Mouse (Mus musculus) lung, adult 2 months (tissue): ENCODE measurements around the gene Chsy1. TPM values are rescaled to one million over a fixed set of nuclear protein-coding genes. Genes with fewer than 3 reads are reported as not detected.

ENCODE experiments used
- DNase-seq: peaks from one replicate; pipeline ENCODE4 v3.0.0; 2022
- H3K4me1 ChIP-seq: fragments of 200-500 bp; 2 replicates; pipeline ENCODE4 v1.6.1; 2011; ENCODE audit warnings: low read length; ENCODE audit not compliant: control insufficient read depth, insufficient read depth
- H3K4me3 ChIP-seq: fragments of 200-500 bp; replicated peaks from 2 replicates; pipeline ENCODE3; 2011; ENCODE audit warnings: low read depth, mild to moderate bottlenecking, control low read depth, low read length; ENCODE audit errors: extremely low read depth
- CTCF ChIP-seq: fragments of 200-500 bp; IDR thresholded peaks from 2 replicates; pipeline ENCODE4 v1.5.1; 2011; ENCODE audit warnings: mild to moderate bottlenecking, low read length, control low read depth; ENCODE audit not compliant: insufficient read depth
- POLR2A ChIP-seq: fragments of 200-500 bp; IDR thresholded peaks from 2 replicates; pipeline ENCODE4 v1.6.1; 2011; ENCODE audit warnings: low read depth, mild to moderate bottlenecking, control low read depth, low read length, borderline replicate concordance; ENCODE audit errors: extremely low read depth
- WGBS: fragments of 180-500 bp; shearing (Covaris S2); methylation state at CpG from one replicate; pipeline ENCODE4 v1.1.7; 2018; 5-methylcytosine and 5-hydroxymethylcytosine counted together
- polyA plus RNA-seq: library from polyadenylated mRNA; depleted of rRNA; stranded (reverse); fragments of >200 nt; gene quantifications from 2 replicates; pipeline ENCODE4 v1.2.3, GENCODE M21; 2012; rRNA removed

The Chsy1 gene
- polyA plus RNA-seq, 1 experiment = 18.1 TPM

DNA sequence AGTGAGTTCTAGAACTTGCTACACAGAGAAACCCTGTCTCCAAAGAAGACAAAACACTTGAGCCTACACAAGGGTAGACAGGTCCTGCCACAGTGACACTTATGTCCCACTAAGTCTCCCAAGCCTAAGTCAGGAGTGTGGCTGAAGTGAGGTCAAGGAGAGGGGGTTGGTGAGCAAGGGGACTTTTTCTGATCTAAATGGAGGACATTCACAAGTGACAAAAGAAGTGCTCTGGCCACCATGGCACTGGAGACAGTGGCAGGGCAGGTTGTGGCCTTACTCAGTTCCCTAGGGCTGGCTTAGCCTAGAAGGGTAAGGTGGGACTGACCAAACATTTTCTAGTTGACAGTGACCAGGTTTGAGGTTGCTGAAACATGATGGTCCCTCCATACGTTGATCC lies 106.6 kb downstream of the Chsy1 start:
- Histone ChIP-seq H3K4me1 (peaks cover 15% of the 10 kb centered on the region), H3K4me3 (no peak overlapping the region)
- DNase-seq = no peak
- TF ChIP-seq CTCF = no peak
- TF ChIP-seq POLR2A = no peak
- 96% methylated on average over 1 of the region's 1 CpGs for WGBS

DNA sequence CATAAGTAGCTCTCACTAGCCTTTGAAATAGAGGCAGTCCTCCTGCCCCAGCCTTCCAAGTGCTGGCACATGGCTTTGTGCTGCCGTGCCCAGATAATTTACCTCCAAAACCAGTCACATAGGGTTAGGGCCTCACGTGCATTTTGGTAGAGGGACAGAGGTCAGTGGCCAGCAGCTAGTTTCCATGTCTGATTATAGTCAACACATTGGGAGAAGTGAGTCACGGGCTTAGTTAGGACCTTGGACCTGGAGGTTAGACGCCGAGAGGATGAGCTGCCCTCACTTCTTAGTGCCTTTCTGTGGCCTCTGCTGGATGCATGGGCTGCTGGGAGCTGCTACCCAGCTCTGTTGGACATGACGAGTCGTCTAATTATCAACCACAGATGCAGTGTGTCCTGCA lies 107.7 kb downstream of the Chsy1 start:
- H3K4me3 ChIP-seq = no peak overlapping the region
- TF ChIP-seq CTCF (no peak), POLR2A (no peak)
- no peak for DNase-seq

DNA sequence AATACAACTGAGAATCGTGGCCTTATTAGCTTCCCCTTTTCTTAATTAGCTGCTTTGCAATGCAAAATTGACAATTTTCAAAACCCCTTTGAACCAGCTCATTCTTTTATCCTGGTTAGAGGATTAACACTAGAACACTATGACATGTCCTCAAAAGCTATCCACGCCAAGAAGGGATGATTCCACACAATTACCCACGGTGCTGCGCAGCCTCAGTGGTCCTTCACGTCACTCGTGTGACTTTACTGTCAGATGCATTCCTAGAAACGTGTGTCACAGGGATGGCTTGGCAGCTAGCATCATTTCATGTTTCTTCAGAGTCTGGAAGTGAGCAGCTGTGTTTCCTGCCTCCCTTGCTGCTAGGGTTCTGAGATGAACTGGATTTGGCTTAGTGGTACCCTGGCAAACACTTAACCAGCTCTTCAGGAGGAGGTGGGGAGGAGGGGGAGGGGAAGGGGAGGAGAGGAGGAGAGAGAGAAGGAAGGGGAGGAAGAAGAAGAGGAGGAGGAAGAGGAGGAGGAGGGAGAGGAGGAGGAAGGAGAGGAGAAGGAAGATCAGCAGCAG lies 108.3 kb downstream of the Chsy1 start:
- Histone ChIP-seq H3K4me1 (peaks cover 15% of the 10 kb centered on the region), H3K4me3 (no peak overlapping the region)
- TF ChIP-seq CTCF (no peak), POLR2A (no peak)
- 65% methylated on average over 7 of the region's 7 CpGs for WGBS
- no peak for DNase-seq

More for the DNA sequence above, 107.7 kb downstream of the Chsy1 start:
- peaks cover 15% of the 10 kb centered on the region for H3K4me1 ChIP-seq
- 92% methylated on average over 7 of the region's 7 CpGs for WGBS

DNA sequence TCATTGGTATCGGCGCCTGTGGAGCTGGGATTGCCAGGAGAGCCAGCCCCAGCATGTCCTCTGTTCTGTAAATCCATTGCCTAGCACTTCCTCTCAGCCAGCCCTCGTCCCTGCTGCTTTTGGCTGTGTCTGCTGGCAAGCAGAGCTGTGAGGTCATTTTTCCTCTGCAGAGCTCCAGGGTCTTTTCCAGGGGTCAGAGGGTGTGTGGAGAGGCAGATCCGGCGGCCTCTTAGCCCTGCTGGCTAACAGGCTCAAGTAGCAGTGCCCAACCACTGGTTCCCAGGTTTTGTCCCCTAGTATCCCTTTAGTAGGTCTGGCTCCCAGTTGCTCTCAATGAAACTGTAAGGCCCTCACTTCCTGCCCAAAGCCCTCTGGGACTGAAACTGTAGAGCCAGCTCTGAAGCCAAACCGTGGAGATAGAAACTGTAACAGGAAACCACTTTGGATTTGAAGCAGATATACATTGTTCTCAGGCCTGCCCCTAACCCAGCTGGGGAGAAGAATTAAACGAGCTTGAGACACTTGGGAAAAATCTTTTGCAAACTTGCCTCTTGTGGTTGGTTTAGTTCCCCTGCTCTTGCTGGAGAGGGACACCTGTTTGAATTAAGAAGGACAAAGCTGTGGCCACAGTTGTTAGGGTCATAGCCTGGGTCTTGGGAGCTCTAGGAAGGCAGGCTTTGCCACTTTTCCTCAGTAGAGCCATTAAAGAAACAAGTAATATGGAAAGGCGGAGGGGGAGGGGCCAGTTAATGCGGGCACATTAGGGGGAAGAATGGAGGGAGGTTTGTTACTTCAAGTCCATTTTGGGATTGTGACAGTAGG lies 109.1 kb downstream of the Chsy1 start:
- Histone ChIP-seq H3K4me3 (no peak overlapping the region), H3K4me1 (peaks cover 15% of the 10 kb centered on the region)
- TF ChIP-seq CTCF (no peak), POLR2A (no peak)
- DNase-seq = no peak
- WGBS = 26% methylated on average over 9 of the region's 9 CpGs

DNA sequence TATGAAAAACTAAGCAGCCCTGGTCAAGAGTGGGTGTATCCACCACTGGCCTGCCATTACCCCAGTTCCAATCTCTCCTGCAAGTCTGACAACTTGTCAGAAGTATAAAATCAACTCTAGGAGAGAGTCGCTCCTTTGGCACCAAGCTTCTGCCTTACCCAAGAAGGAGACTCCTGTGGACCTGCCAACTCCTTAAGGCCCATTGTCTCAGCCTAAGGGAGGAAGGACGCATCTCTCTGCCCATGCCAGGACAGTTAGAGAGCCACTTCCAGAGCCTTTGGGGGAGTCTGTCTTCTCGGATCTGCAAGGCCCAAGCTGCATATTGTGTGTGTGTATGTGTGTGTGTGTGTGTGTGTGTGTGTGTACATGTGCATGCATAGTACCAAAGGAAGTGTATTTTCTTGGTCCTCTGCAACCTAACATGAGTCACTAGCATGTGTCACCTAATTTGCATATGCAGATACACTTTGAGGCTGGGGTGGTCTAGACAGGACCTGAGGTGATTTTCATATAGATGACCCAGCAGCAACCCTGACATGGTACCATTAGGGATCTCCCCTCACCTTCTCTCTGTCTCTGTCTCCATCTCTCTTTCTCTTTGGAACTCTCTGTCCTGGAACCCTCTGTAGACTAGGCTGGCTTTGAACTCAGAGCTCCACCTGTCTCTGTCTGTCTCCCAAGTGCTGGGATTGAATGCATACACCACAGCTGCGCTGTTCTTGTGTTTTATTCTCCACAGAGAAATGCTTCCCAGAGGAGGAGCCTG lies 109.9 kb downstream of the Chsy1 start:
- WGBS = 74% methylated on average over 4 of the region's 4 CpGs
- no peak for TF ChIP-seq POLR2A
- no peak for TF ChIP-seq CTCF
- H3K4me3 ChIP-seq = no peak overlapping the region
- H3K4me1 ChIP-seq = peaks cover 15% of the 10 kb centered on the region
- no peak for DNase-seq

DNA sequence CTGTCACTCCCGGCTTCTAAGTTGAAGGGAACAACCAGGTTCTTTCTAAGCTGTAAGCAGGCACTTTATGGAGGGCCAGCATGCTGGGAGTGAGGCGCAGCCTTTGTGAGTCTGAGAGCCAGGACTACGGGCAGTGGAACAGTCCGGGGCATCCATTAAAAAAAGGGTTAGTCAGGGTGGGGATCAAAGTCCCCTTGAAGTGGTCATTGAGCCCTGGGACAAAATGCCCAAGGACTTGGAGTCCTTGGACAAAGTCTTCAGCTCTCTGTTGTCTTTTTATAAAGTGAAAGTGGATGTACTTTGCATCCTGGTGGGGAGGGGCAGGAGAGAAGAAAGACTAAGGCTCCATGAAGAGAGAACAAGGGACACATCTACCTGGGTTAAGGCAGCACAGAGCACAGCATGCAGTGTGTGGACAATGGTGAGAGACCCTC lies 110.5 kb downstream of the Chsy1 start:
- Histone ChIP-seq H3K4me1 (peaks cover 15% of the 10 kb centered on the region), H3K4me3 (no peak overlapping the region)
- no peak for DNase-seq
- TF ChIP-seq CTCF = no peak
- no peak for TF ChIP-seq POLR2A
- WGBS = 80% methylated on average over 4 of the region's 4 CpGs

DNA sequence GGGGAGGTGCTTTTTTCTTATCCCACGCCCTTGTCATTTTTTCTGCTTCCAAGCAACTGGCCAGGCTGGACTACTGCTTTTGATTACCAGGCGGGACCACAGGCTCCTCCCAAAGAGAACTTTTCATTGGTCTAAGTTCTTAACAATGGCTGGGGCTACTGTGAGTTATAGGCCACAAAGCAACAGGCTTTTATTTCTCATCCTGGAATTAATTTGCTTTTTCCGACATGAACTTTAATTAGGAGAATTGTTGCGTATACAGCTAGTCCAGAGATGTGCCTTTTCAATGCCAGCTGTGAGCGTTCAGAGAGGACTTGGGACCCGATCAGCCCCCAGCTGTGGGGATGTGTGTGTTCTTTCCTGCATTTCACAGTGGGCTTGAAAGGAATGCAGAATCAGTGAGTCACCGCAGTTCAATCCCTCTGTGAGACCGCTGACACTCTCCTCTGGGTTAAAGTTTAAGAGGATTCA lies 113.3 kb downstream of the Chsy1 start:
- 51% methylated on average over 8 of the region's 8 CpGs for WGBS
- TF ChIP-seq POLR2A (no peak), CTCF (no peak)
- Histone ChIP-seq H3K4me3 (no peak overlapping the region), H3K4me1 (peaks cover 13% of the 10 kb centered on the region)
- no peak for DNase-seq

Other genes starting within 250 kb of the Chsy1 start
- 6.9 and 11.3 TPM in 2 replicates for gene Pcsk6, start 247.8 kb upstream of the Chsy1 start, polyA plus RNA-seq
- gene Gm45213, start 65.9 kb upstream of the Chsy1 start, polyA plus RNA-seq = not detected in 2 replicates
- 7.3 and 10.0 TPM in 2 replicates for gene Snrpa1, start 50.5 kb upstream of the Chsy1 start, polyA plus RNA-seq
- gene Selenos, start 29.9 kb upstream of the Chsy1 start, polyA plus RNA-seq = 109 and 165 TPM in 2 replicates